Mouse (Mus musculus) embryo, embryonic 11.5 days (tissue): ENCODE measurements around the gene Dusp8.
A peak's percentile ranks its signal among the peaks of the same experiment; 100 is the strongest.

Experiments
- DNase-seq: peaks from one replicate; pipeline ENCODE4 v3.0.0-alpha.2; 2012; ENCODE audit warnings: low read depth, low spot score

Dusp8 gene

GRCm38 (mm10) chr7:142055431-142055830 lies 40.2 kb downstream of the Dusp8 start:
- no peak for DNase-seq

- DNase-seq = no peak
Observed at GRCm38 (mm10) chr7:142050536-142050935, 45.1 kb downstream of the Dusp8 start.

GRCm38 (mm10) chr7:142045932-142046331 lies 49.7 kb downstream of the Dusp8 start:
- no peak for DNase-seq

GRCm38 (mm10) chr7:142045344-142045743 lies 50.3 kb downstream of the Dusp8 start:
- DNase-seq = no peak

- no peak for DNase-seq
Observed at GRCm38 (mm10) chr7:142040756-142041155, 54.9 kb downstream of the Dusp8 start.

GRCm38 (mm10) chr7:142037553-142038170 lies 58.0 kb downstream of the Dusp8 start:
- peak; percentile 27 for DNase-seq

- no peak for DNase-seq
Observed at GRCm38 (mm10) chr7:142035048-142035811, 60.4 kb downstream of the Dusp8 start.

- DNase-seq = no peak
Observed at GRCm38 (mm10) chr7:142034198-142034597, 61.4 kb downstream of the Dusp8 start.

- DNase-seq = no peak
Observed at GRCm38 (mm10) chr7:142030073-142030472, 65.6 kb downstream of the Dusp8 start.
